Mouse (Mus musculus): Measurements from ENCODE around the gene Sgip1. TPM values are rescaled to one million over a fixed set of nuclear protein-coding genes. Genes with fewer than 3 reads are reported as not detected.

Sgip1 gene
- total and polyA plus RNA-seq, 3 experiments = 2.3 to 9.2 (median 6.8) TPM

DNA sequence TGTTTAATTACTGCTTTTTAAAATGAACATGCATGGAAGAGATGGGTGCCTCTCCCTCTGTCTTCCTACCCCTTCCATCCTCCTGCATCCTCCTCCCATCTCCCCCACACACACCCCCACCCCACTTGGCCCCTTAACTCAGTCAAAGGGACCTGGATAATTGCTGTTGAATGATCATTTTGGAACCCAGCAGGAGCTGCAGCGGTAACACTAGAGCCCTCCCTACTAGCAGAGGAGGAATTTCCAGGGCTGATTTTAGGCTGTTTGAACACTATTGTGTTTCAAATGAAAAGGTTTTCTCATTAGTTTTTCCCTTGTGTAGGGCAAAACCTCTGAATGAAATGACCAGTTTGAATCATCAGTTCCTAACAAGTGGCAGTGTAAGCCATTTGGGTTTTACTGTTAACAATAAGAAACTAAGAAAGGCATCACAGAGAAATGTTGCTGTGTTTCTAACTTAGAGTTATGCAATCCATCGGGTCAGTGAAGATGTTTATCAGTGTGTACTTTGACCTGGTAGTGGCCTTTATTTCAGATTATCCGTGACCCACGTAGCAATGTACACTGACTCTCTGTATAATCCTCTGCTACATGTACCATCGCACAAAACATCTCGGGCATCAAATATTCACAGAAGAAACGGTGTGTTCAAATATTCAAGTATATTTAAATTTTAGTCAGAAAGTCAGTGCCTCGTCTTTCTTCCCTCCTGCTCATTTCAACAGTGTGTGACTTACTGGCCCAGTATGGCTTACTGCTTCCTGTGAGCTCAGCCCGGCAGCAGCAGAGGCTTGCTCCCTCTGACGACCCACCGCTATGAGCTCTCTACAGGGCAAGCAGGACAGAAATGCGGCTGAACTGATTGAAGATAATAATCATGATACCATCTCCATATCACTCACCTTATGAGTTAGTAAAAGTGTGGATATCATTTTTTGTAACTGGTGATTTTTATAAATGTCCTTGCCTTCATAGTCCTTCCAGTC is 235.5 kb downstream of the Sgip1 start:
- no peak for DNase-seq

GRCm38 (mm10) chr4:102977778-102978321 is 236.8 kb downstream of the Sgip1 start:
- no peak for DNase-seq

DNA sequence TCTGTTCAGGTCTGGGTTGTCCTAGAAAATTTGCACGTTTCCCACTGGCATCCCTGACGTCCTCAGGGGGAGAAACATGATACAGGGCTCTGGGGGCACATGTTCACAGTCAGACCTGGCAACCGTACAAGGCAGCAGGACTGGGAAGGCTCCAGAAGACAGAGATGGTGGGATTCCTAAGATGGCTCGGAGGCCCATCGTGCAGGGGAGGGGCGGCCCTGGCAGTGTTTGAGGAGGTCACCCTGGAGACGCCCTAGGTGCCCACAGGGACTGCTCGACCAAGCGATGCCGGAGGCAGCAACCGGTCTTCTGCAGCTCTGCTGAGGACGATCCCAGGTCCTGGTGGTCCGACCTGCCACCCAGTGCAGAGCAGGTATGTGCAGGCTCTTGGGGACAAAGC is 237.3 kb downstream of the Sgip1 start, which contains the start of gene Tctex1d1:
TSS of gene Tctex1d1 (plus strand) at position 167 of the 400 bp plus-strand sequence.
- no peak for DNase-seq

DNA sequence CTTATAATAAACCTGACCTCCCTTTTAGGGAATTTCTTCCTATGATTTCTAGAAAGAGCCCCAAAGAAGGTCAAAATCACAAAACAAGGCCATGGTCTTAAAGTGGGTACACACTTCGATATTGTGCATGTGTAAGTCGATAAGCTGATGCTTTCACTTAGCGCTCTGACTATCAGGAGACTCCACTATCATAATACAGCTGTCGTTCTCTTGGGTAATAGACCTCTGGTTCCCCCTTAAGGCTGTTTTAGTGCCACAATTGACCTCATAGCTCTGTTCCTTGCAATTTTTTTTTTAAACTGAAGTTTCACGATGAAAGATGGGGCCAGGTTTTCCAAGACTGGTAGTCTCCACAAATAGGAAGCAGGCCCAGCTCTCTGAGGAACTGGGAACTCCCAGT is 238.3 kb downstream of the Sgip1 start:
- DNase-seq = no peak

- no peak for DNase-seq
Observed at GRCm38 (mm10) chr4:102981709-102982108, 240.6 kb downstream of the Sgip1 start.

GRCm38 (mm10) chr4:102986173-102986572 is 245.1 kb downstream of the Sgip1 start:
- no peak for DNase-seq

DNA sequence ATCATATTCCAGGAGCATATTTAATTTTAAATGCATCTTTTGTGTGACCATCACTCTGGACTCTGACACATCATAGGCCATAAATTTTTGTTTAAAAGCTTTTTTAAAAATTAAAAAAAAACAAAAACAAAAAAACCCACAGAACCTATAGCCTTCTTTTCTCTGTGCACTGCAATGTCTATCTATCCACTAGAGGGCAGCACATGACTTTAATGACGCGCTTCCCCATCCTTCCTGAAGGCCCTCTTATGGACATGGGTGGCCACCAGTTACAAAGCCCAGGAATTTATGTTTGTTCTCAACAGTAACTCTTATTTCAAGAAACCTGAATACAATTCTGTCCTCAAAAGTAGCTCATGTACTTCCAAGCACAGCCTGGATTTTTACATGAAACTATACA is 245.8 kb downstream of the Sgip1 start:
- peak; percentile 18 for DNase-seq

- DNase-seq = no peak
Observed at GRCm38 (mm10) chr4:102987325-102987724, 246.2 kb downstream of the Sgip1 start.

DNA sequence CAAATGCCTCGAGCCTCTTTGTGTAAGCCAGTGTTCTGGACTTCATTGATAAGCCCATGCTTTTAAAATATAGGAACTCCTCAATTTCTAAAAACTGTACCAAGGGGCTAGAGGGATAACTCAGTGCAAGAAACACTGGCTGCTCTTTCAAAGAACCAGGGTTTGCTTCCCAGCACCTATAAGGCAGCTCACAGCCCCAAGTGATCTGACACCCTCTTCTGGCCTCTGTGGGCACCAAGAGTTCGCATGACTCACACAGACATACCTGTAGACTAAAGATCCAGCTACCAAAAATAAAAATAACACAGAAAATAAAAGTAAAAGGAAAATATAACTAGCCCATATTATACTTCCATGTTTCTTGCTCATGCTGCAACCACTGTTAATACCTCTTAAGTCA is 246.7 kb downstream of the Sgip1 start:
- DNase-seq = no peak

DNA sequence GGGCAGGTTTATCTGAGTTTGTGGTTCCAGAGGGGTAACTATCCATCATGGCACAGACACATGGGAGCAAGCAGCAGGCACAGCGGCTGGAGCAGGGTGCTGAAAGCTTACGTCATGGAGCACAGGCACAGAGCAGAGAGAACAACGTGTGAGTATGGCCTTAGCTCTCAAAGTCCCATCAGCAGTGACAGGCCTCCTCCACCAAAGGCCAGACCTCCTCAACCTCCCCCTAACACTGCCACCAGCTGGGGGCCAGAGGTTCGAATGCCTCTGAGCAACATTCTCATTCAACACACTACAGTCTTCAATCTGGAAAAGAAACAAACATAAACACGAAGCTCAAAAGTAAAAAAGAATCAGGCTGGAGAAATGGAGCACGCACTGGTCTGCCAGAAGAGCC is 247.4 kb downstream of the Sgip1 start:
- DNase-seq = no peak

DNA sequence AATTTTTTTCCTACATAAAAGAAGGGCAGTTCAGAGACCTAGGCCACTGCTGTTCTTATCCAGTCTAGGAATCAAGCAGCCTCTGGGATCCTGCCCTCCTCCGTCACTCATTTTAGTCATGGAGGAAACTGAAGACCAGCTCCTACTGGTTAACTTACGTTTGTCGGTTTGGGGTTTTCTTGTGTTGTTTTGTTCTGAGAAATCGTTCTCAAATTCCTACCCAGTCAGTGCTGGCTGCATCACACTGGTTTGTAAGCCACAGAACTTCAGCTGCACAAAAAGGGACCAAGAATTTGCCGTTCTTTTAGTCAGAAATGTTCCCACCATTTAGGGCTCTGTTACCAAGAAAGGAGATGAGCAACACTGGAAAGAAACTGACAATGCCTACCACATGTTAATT is 248.3 kb downstream of the Sgip1 start:
- DNase-seq = no peak

DNA sequence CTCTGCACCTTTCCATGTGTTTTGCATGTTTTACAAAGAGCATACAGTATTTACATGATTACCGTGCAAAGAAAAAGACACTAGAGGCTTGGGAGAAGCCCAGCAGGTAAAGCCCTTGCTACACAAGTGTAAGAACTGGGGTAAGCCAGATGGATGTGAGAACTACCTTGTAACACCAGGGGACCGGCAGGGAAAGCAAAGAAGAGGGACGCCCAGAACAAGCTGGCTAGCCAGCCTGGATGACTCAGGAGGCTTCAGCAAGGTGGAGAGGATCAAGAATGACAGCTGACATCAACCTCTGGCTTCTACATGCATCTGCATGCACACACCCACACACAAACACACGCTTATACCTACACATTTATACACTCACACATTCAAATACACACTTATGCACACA is 248.9 kb downstream of the Sgip1 start:
- DNase-seq = no peak

DNA sequence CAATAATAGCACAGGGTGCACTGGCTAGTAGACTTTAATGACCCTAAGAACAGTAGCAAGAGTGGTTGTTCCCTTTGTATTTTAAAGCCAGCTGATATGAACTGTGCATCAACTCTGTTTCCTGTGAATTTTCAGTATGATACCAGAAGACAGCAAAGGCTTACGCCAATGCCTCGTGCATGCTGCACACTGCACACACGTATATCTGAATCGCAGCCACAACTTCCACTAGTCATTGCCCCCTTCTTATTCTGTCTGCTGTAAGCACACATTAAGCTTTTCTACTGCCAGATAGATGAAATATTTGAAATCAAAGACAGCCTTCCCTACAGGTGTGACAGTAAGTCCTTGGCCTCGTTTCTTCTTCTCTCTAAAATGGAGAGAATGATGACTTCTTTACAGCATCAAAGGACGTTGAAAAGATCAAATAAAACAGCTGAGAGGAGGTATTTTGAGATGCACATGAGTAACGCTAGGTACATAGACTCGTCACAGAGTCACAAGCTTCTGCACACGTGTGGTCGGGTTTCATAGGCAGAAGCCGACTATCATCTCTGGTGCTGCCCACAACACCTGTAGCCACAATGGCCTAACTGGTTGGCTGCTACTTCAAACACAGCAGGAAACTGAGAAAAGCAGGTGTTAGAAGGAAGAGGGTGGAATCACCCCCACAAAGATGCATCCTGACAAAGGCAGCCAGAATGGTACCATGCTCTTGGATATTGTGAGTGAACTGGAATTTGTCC is 249.7 kb downstream of the Sgip1 start:
- no peak for DNase-seq

DNA sequence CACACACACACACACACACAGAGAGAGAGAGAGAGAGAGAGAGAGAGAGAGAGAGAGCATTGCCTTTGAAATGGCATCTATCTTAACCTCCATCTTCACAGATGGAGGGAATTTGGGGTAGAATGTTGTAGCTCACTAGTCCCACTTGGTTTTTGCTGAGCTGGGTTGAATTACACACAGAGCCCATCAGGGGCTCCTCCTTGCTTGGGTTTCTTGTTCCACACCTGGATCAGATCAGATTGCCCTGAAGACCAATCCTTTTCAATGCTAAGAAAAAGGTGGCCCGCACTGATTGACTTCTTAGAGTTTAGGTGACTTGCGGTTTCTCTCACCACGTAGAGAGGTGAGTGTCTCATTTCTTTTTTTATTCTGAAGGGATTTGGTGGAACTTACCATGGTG is 250.6 kb downstream of the Sgip1 start:
- DNase-seq = no peak

DNA sequence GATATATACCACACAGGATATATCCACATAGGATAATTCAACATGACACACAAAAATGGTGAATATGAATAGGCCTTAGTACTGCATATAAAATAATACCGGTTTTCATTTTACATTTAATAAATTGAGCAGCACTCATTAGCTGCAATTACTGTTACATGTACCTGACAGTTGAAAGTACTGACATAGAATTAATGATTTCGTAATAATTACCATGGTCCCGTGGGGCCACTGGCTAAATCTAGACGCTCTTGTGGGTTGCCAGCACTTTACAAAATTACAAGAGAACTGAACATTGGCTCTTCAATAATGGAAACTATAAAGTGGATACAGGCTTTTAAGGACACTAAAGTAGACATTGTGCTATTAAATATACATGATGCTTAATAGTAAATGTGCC is 263.6 kb downstream of the Sgip1 start:
- no peak for DNase-seq

DNA sequence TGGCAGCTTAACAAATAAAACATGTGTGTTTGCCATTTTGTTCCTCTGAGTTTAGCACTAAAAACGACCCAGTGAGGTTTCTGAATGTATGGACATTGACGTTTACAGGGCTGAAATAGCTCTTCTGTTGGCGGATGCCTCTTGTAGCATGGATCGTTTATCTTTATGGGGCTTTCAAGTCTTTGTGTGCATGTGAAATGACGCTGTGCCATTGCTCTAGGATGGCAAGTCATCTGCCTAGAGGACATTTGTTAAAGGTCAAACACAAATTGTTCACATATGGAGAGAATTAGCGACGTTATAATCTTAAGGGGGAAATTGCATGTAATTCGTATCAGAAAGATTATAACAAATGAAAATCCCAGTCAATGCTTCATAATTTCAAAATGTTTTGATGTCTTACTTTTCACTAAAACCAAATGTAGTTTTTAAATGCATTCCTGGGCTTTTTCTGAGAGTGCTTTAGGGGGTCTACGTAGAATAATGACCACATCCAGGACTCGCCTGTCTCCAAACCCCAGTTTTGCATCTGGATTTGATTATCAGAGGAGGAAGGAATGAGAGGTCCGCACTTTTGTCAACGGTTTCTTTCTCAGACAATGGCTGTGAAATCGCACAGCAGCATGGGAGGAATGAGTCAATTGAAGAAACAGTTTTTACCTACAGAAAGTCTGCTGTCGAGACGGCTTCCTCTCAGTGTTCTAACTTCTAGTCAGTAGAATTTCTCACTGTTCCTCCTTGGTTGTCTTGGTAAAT is 264.3 kb downstream of the Sgip1 start:
- no peak for DNase-seq

DNA sequence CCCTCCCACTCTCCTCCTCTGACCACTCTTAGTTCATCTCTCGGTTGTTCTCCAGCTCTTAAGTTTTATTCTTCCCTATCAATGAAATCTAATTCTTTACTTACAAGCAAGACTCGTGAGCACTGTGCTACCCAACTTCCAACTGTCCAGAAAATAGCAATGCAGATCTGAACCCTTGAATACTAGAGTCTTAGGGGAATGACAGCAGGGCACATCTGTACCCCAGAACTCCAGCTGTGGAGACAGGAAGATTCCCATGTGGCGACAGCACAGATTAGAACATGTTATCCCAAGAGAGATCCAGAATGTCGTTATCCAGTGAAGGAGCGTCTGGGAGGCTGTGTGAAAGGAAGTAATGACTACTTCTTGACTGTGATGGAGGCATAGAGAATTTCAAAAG is 265.2 kb downstream of the Sgip1 start:
- DNase-seq = no peak

- DNase-seq = peak; percentile 9
Observed at GRCm38 (mm10) chr4:103006943-103007418, 265.9 kb downstream of the Sgip1 start.

DNA sequence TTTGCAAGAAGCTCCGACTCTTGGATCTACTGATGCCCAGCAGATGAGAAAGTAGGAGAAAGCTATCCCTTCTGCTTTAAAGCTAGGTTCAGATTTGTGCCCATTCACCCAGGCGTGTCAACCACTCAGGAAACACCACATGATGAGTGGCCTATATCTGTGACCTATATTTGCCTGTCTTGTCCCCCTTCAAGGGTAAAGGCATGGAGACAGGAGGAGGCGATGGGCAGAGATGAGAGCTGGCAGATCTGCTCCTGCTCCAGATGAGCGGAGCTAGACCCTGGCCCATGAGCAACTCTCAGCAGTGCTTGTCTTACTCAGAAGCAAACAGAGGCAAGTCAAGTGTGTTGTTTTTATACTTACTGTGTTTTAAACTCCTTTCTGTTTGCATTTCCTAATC is 269.6 kb downstream of the Sgip1 start:
- DNase-seq = no peak

- no peak for DNase-seq
Observed at GRCm38 (mm10) chr4:103011823-103012222, 270.7 kb downstream of the Sgip1 start.

DNA sequence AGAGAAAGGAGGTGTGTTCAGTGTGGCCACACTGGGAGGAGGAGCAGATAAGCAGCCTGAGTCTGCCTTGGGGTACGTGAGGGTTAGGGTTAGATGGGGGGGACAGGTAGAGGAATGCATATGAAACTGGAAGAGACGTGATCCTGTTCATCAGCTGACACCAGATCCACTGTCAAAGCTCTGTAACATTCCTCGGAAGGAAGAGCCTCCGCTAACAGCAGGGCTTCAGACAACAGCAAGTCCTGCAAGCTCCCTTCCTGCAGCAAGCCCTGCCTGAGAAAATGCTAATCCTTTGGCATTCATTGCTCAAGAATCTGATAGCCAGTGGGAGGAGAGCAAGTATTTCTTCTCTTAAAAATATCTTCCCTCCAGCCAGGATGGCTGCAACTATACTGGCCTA is 272.4 kb downstream of the Sgip1 start:
- no peak for DNase-seq

Data from adrenal gland, adult 2 months (tissue).